In the genomic region with DNA sequence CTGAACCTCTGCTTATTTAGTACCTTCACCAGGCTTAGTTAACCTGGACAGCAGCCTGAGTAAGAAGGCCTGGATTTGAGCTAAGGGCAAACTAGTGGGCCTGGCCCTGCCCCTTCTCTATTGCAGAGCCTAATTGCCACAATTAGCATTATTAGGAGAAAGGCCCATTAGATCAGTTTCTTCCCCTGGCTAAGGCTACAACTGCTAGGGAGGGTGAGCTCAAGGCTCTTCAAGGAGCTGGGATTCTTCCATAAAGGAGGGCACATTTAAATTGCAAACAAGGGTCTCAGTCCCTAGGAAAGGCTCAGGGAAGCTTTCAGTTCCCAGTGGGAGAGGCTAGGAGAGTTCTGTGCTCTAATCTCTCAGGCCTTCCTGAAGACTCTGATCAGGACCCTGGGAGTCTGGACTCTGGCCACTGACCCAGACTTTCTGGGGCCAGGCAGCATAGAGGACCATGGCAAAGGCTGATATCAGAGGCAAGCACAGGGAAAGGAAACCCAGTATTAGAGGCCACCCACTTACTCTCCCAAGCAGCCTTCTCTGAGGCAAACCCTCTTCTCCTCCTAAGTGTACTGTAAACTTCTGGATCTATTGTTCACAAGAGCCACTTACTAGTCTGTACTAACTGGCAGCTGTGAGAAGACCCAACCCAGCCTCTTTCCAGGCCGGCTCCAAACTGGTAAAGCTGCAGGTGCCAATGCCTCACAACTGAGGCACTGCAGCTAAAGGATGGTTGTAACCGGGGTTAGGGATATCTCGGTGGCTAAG, we compare ENCODE assay signal across 11 mouse cellular contexts.
A peak's percentile ranks its signal among the peaks of the same experiment; 100 is the strongest.
DNase-seq lines count a peak whose midpoint lies in the region; ATAC-seq and TF ChIP-seq lines count a peak whose summit lies in the region.
"Had no signal": no experiment of that assay in that cellular context is flagged by ENCODE, and none has a peak within 500 bp of the region (broad histone marks: within the 10 kb centered on the region; RNA-seq: fewer than 3 reads in every experiment).

No protein-coding gene starts in this region.

- WGBS in liver, embryonic 12.5 days (ENCODE audit: insufficient replicate concordance) = 69% methylated on average over 3 of the region's 3 CpGs

- intact Hi-C loops in gastrocnemius, adult 2 months (cut with DNase I) = no loop called here

- no peak overlapping the region for H3K4me3 ChIP-seq in gastrocnemius, adult 2 months
- no peak overlapping the region for H3K4me3 ChIP-seq in liver, embryonic 12.5 days

- ATAC-seq in liver, embryonic 12.5 days = no peak

- DNase-seq in gastrocnemius, adult 2 months = peak; percentile 11
- DNase-seq in gastrocnemius, adult 18-20 months (ENCODE audit: low spot score) = no peak
- peak; percentile 22 to 55 for DNase-seq in kidney, postnatal 25 days
- no peak for DNase-seq in kidney, postnatal 10 days
- peak; percentile 56 for DNase-seq in ES-CJ7 (ENCODE audit: low read depth, low spot score)
- no peak for DNase-seq in right cerebral cortex, postnatal 36 days (ENCODE audit: low spot score in 2 of 2)
- DNase-seq in gastrocnemius, postnatal 10 days = no peak
- DNase-seq: adrenal gland, postnatal 10 days; cerebellum, adult 11 months; thymus, adult 2 months had no signal

- peaks cover 82% of the 10 kb centered on the region for H3K4me1 ChIP-seq in liver, embryonic 12.5 days

- no peaks in the 10 kb centered on the region for H3K27me3 ChIP-seq in liver, embryonic 12.5 days (replicated peaks)

- no peak for TF ChIP-seq CTCF in gastrocnemius, adult 2 months (IDR thresholded peaks at IDR 0.05)

- H3K9me3 ChIP-seq in liver, embryonic 12.5 days (replicated peaks) = no peaks in the 10 kb centered on the region

- H3K4me2 ChIP-seq in liver, embryonic 12.5 days = 0 out of 2 replicates have a peak overlapping the region, but pooled peaks have one; percentile 21

- no peak overlapping the region for H3K9ac ChIP-seq in liver, embryonic 12.5 days

- no peak overlapping the region for H3K27ac ChIP-seq in gastrocnemius, adult 2 months
- peak overlapping the region; percentile 36; the same call in 1 of the 2 replicates for H3K27ac ChIP-seq in liver, embryonic 12.5 days

- peaks cover 18% of the 10 kb centered on the region; the same call in 1 of the 2 replicates for H3K36me3 ChIP-seq in liver, embryonic 12.5 days

Comparison
In these comparisons a context has a peak if more than half of its experiments do, and no peak if none do; other contexts are left out.
1. DNase-seq: peak in gastrocnemius, adult 2 months (single experiment), kidney, postnatal 25 days (2 of 2) and ES-CJ7 (single experiment); none in gastrocnemius, adult 18-20 months (single experiment), kidney, postnatal 10 days (single experiment), right cerebral cortex, postnatal 36 days (0 of 2) and gastrocnemius, postnatal 10 days (single experiment).